Mouse (Mus musculus): ENCODE measurements at regions not wholly inside any gene's neighbourhood (a gene's known extent, or its start where the extent isn't known, plus 50 kb on each side); places are given as distances from the start of the nearest gene placed in this dataset.

GRCm38 (mm10) chr5:4267717-4268116, 75.5 kb downstream of the Mterf1b start:
- no peak overlapping the region for H3K9ac ChIP-seq (replicated peaks; ENCODE audit: low read depth)
- no peak for ATAC-seq
- H3K27ac ChIP-seq (ENCODE audit: low read length): no peak overlapping the region

GRCm38 (mm10) chr5:4273001-4273400, 80.8 kb downstream of the Mterf1b start:
- DNase-seq (ENCODE audit: low spot score) (peak; percentile 46), ATAC-seq (no peak)
- WGBS: 48% methylated on average over 5 of the region's 5 CpGs
- Histone ChIP-seq H3K27me3 (replicated peaks; ENCODE audit: insufficient read depth, low read length) (no peaks in the 10 kb centered on the region), H3K27ac (ENCODE audit: low read length) (no peak overlapping the region), H3K9me3 (ENCODE audit: low read length) (no peaks in the 10 kb centered on the region), H3K4me3 (ENCODE audit: low read depth, low read length) (no peak overlapping the region), H3K9ac (replicated peaks; ENCODE audit: low read depth) (no peak overlapping the region), H3K4me1 (ENCODE audit: insufficient read depth, low read depth, low read length) (peaks cover 4% of the 10 kb centered on the region; the same call in 1 of the 2 replicates), H3K36me3 (ENCODE audit: insufficient read depth, low read length) (no peaks in the 10 kb centered on the region), H3K4me2 (replicated peaks; ENCODE audit: low read depth, low read length) (no peak overlapping the region)
- no peak for TF ChIP-seq CTCF (IDR thresholded peaks at IDR 0.05)
- no peak for TF ChIP-seq EP300 (IDR thresholded peaks at IDR 0.05)

More at GRCm38 (mm10) chr5:4267717-4268116, 75.5 kb downstream of the Mterf1b start:
- Histone ChIP-seq H3K27me3 (replicated peaks; ENCODE audit: insufficient read depth, low read length) (no peaks in the 10 kb centered on the region), H3K4me2 (replicated peaks; ENCODE audit: low read depth, low read length) (no peak overlapping the region), H3K9me3 (ENCODE audit: low read length) (no peaks in the 10 kb centered on the region), H3K4me1 (ENCODE audit: insufficient read depth, low read depth, low read length) (no peaks in the 10 kb centered on the region), H3K36me3 (ENCODE audit: insufficient read depth, low read length) (no peaks in the 10 kb centered on the region), H3K4me3 (ENCODE audit: low read depth, low read length) (no peak overlapping the region)
- DNase-seq (ENCODE audit: low spot score): no peak
- TF ChIP-seq EP300 (IDR thresholded peaks at IDR 0.05) (no peak), CTCF (IDR thresholded peaks at IDR 0.05) (no peak)
- 70% methylated on average over 2 of the region's 2 CpGs for WGBS

- Histone ChIP-seq H3K4me3 (ENCODE audit: low read depth, low read length) (no peak overlapping the region), H3K9me3 (ENCODE audit: low read length) (no peaks in the 10 kb centered on the region), H3K4me2 (replicated peaks; ENCODE audit: low read depth, low read length) (no peak overlapping the region), H3K27ac (ENCODE audit: low read length) (no peak overlapping the region), H3K27me3 (replicated peaks; ENCODE audit: insufficient read depth, low read length) (no peaks in the 10 kb centered on the region), H3K4me1 (ENCODE audit: insufficient read depth, low read depth, low read length) (no peaks in the 10 kb centered on the region), H3K9ac (replicated peaks; ENCODE audit: low read depth) (no peak overlapping the region), H3K36me3 (ENCODE audit: insufficient read depth, low read length) (no peaks in the 10 kb centered on the region)
- WGBS: 32% methylated on average over 4 of the region's 4 CpGs
- DNase-seq (ENCODE audit: low spot score): no peak
- TF ChIP-seq CTCF (IDR thresholded peaks at IDR 0.05) (no peak), EP300 (IDR thresholded peaks at IDR 0.05) (no peak)
- ATAC-seq: no peak
These were observed 111.4 kb downstream of the Mterf1b start for GRCm38 (mm10) chr5:4303616-4304015.

- no peak for ATAC-seq
- no peak for DNase-seq (ENCODE audit: low spot score)
- Histone ChIP-seq H3K27me3 (replicated peaks; ENCODE audit: insufficient read depth, low read length) (no peaks in the 10 kb centered on the region), H3K27ac (ENCODE audit: low read length) (no peak overlapping the region), H3K9me3 (ENCODE audit: low read length) (no peaks in the 10 kb centered on the region), H3K36me3 (ENCODE audit: insufficient read depth, low read length) (no peaks in the 10 kb centered on the region), H3K4me1 (ENCODE audit: insufficient read depth, low read depth, low read length) (no peaks in the 10 kb centered on the region), H3K9ac (replicated peaks; ENCODE audit: low read depth) (no peak overlapping the region), H3K4me3 (ENCODE audit: low read depth, low read length) (no peak overlapping the region), H3K4me2 (replicated peaks; ENCODE audit: low read depth, low read length) (no peak overlapping the region)
- WGBS: 76% methylated on average over 5 of the region's 5 CpGs
- TF ChIP-seq CTCF (IDR thresholded peaks at IDR 0.05) (no peak), EP300 (IDR thresholded peaks at IDR 0.05) (no peak)
These were observed 112.0 kb downstream of the Mterf1b start for GRCm38 (mm10) chr5:4304201-4304600.

GRCm38 (mm10) chr5:4308514-4308913, 116.3 kb downstream of the Mterf1b start:
- Histone ChIP-seq H3K9ac (replicated peaks; ENCODE audit: low read depth) (no peak overlapping the region), H3K27ac (ENCODE audit: low read length) (no peak overlapping the region), H3K9me3 (ENCODE audit: low read length) (no peaks in the 10 kb centered on the region), H3K4me1 (ENCODE audit: insufficient read depth, low read depth, low read length) (no peaks in the 10 kb centered on the region), H3K4me2 (replicated peaks; ENCODE audit: low read depth, low read length) (no peak overlapping the region), H3K4me3 (ENCODE audit: low read depth, low read length) (no peak overlapping the region), H3K27me3 (replicated peaks; ENCODE audit: insufficient read depth, low read length) (no peaks in the 10 kb centered on the region), H3K36me3 (ENCODE audit: insufficient read depth, low read length) (no peaks in the 10 kb centered on the region)
- 67% methylated on average over 5 of the region's 5 CpGs for WGBS
- DNase-seq (ENCODE audit: low spot score): no peak
- no peak for ATAC-seq
- TF ChIP-seq CTCF (IDR thresholded peaks at IDR 0.05) (no peak), EP300 (IDR thresholded peaks at IDR 0.05) (no peak)

GRCm38 (mm10) chr5:4311169-4311568, 119.0 kb downstream of the Mterf1b start:
- Histone ChIP-seq H3K27ac (ENCODE audit: low read length) (0 out of 2 replicates have a peak overlapping the region, but pooled peaks have one; percentile 4), H3K9me3 (ENCODE audit: low read length) (no peaks in the 10 kb centered on the region), H3K9ac (replicated peaks; ENCODE audit: low read depth) (no peak overlapping the region), H3K4me3 (ENCODE audit: low read depth, low read length) (no peak overlapping the region), H3K27me3 (replicated peaks; ENCODE audit: insufficient read depth, low read length) (no peaks in the 10 kb centered on the region), H3K36me3 (ENCODE audit: insufficient read depth, low read length) (no peaks in the 10 kb centered on the region), H3K4me1 (ENCODE audit: insufficient read depth, low read depth, low read length) (no peaks in the 10 kb centered on the region), H3K4me2 (replicated peaks; ENCODE audit: low read depth, low read length) (no peak overlapping the region)
- TF ChIP-seq EP300 (IDR thresholded peaks at IDR 0.05): peak; percentile 99
- TF ChIP-seq CTCF (IDR thresholded peaks at IDR 0.05): no peak
- ATAC-seq (peak; percentile 89), DNase-seq (ENCODE audit: low spot score) (peak; percentile 78)
- WGBS: 46% methylated on average over 4 of the region's 4 CpGs

GRCm38 (mm10) chr5:4311599-4311998, 119.4 kb downstream of the Mterf1b start:
- no peaks in the 10 kb centered on the region for H3K27me3 ChIP-seq (replicated peaks; ENCODE audit: insufficient read depth, low read length)
- peak overlapping the region; percentile 65; the same call in 1 of the 2 replicates for H3K27ac ChIP-seq (ENCODE audit: low read length)
- no peak overlapping the region for H3K4me2 ChIP-seq (replicated peaks; ENCODE audit: low read depth, low read length)
- no peak for DNase-seq (ENCODE audit: low spot score)
- H3K4me3 ChIP-seq (ENCODE audit: low read depth, low read length): no peak overlapping the region
- no peak for ATAC-seq
- H3K36me3 ChIP-seq (ENCODE audit: insufficient read depth, low read length): no peaks in the 10 kb centered on the region
- TF ChIP-seq EP300 (IDR thresholded peaks at IDR 0.05) (no peak), CTCF (IDR thresholded peaks at IDR 0.05) (no peak)
- WGBS: 42% methylated on average over 4 of the region's 4 CpGs
- no peaks in the 10 kb centered on the region for H3K9me3 ChIP-seq (ENCODE audit: low read length)
- no peaks in the 10 kb centered on the region for H3K4me1 ChIP-seq (ENCODE audit: insufficient read depth, low read depth, low read length)
- no peak overlapping the region for H3K9ac ChIP-seq (replicated peaks; ENCODE audit: low read depth)

All from lung, postnatal 0 days (tissue).